Mouse (Mus musculus) heart, postnatal 14 days (tissue): ENCODE data around the gene Hhipl1. TPM values are rescaled to one million over a fixed set of nuclear protein-coding genes. Genes with fewer than 3 reads are reported as not detected.

Source experiments
- DNase-seq, 2 experiments: peaks; one replicate each; pipeline ENCODE4 v3.0.0; 2021 to 2022
- intact Hi-C: fragments of 180-260 bp; cut with DNase I; formaldehyde crosslinking; loops from one replicate; pipeline ENCODE4 v1.15.1; 2025
- total RNA-seq, 2 experiments: library from RNA; stranded (reverse); gene quantifications; 2 replicates each; pipeline ENCODE4 v1.2.3; 2021

Hhipl1 gene
- total RNA-seq, 2 experiments from 2014 or later = 1.7 TPM

- DNase-seq = no peak
- intact Hi-C loops = no loop called here
These were observed 4.0 kb downstream of the Hhipl1 start for GRCm38 (mm10) chr12:108310041-108310440.

DNA sequence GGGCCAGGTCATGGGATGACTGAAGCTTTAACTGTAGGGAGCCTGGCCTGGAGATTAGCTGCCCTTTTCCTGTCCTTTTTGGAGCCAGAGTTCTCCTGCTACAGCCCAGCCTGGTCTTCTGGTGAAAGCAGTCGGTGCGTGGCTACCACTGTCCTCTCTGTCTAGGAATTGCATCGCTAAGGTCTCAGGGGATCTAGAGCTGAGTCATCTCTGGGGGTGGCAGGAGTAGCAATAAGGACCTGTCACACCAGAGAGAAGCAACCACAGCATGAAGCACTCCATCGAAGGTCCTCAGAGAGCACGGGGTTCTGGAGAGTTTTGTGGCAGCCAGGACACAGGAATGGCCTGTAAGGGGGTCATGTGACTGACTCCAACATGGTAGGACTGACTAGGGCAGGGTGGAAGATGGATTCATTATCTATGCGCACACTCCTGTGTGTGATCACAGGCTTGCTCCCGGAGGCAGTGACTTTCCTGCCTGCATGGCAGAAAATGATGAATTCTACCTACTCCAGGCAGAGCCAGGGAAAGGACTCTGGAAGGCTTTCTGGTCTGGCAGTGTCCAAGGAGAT is 4.5 kb downstream of the Hhipl1 start:
- intact Hi-C loops = no loop called here
- no peak for DNase-seq

- intact Hi-C loops = no loop called here
- no peak for DNase-seq
These were observed 5.7 kb downstream of the Hhipl1 start for GRCm38 (mm10) chr12:108311741-108312290.

GRCm38 (mm10) chr12:108312432-108312851 is 6.4 kb downstream of the Hhipl1 start:
- intact Hi-C loops = no loop called here
- DNase-seq = no peak

GRCm38 (mm10) chr12:108313244-108313772 is 7.2 kb downstream of the Hhipl1 start:
- intact Hi-C loops = no loop called here
- no peak for DNase-seq

- intact Hi-C loops = no loop called here
- no peak for DNase-seq
These were observed 9.7 kb downstream of the Hhipl1 start for GRCm38 (mm10) chr12:108315818-108316217.

DNA sequence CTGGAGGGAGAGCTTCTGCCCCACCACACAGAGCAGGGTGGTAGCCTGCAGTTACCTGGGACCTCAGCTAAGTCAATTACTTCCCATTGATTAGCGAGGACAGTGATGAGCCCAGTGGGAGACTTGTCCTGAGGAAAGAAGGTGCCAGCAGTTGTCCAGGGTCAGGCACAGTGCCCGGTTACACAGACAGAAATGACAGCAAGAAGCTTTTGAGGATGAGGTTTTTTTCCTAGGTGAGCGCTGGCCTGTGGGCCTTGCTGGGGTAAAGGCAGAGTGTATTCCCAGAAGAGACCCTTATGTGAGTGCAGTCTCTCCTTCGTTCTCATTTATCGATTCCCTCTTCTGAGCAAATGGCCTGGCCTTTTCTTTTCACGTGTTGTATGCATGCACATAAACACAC is 10.6 kb downstream of the Hhipl1 start:
- intact Hi-C loops = no loop called here
- no peak for DNase-seq

- intact Hi-C loops = no loop called here
- no peak for DNase-seq
These were observed 11.2 kb downstream of the Hhipl1 start for GRCm38 (mm10) chr12:108317201-108317738.

GRCm38 (mm10) chr12:108317826-108318430 is 11.9 kb downstream of the Hhipl1 start:
- intact Hi-C loops = no loop called here
- no peak for DNase-seq

DNA sequence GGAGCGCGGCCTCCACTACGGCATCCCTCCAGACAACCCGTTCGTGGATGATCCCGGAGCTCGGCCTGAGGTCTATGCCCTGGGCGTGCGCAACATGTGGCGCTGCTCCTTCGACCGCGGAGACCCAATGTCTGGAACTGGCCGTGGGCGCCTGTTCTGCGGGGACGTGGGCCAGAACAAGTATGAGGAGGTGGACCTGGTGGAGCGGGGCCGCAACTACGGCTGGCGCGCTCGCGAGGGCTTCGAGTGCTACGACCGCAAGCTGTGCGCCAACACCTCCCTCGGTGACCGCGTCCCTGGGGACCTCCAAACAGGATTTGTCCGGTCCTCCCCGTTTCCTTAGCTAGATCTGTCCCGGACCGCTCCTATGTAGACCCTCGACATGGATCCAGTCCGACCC is 12.4 kb downstream of the Hhipl1 start:
- DNase-seq = no peak
- intact Hi-C loops = no loop called here

DNA sequence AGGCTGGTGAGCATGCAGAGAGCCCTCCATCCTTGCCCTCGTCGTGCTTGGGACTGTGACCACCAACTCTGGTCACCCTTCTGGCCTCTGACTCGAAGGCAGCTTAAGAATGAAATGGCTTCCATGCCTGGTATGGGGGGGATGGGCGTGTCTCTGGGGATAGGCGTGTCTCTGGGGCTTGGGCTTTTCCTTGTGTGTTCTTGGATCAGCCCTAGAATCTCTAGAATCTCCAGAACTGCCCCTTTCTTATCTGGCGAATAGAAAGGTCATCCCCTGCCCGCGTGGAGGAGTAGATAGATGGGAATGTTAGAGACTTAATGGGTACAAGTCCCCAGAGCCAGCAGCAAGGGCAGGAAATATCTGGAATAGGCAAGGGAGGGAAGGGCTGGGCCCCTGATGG is 14.0 kb downstream of the Hhipl1 start:
- intact Hi-C loops = no loop called here
- no peak for DNase-seq

DNA sequence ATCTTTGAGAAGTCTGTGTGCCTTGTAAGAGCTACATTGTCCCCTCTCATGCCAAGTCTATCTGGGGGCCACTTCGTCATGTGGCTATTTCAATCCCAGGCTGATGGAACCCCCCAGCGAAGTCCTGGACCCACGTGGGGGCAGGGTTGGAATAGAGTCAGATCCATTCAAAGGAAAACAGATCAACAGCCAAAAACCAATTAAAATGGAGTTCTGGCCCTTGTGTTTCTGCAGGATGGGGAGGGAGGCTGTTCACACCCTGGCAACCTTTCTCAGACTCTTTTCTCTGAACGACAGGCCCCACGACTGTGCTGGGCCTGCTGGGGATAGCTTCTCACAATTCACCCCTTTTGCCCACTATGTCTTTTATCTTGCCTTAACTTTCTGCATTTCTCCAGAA is 20.3 kb downstream of the Hhipl1 start:
- DNase-seq = no peak
- intact Hi-C loops = no loop called here

GRCm38 (mm10) chr12:108327889-108328491 is 21.9 kb downstream of the Hhipl1 start:
- intact Hi-C loops = no loop called here
- DNase-seq = peak; percentile 36 to 54

GRCm38 (mm10) chr12:108333056-108333455 is 27.0 kb downstream of the Hhipl1 start:
- intact Hi-C loops = loop anchor here (1.0 kb wide), 1 partner anchor 160 kb away; no protein-coding TSS in a partner anchor
- DNase-seq = peak; percentile 91 to 93

DNA sequence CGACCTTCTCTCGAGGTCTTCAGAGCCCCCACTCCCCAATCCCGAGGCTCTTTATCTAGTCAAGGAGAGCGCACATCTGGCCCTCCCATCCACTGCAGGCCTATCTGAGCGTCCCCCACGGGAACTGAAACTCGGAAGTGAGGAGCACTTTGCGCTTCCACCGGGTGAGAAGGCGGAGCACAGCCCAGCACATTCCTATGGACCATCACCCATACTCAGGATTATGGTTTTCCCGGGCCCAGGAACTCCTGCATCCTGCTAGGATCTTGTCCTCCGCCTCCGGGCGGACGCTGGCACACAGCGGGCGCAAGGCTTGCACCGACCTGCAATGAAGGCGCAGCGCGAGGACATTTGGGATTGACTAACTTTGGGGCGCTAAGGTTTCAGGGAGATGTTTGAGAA is 27.4 kb downstream of the Hhipl1 start:
- DNase-seq = peak in 1 of 2 experiments; percentile 36
- intact Hi-C loops = loop anchor here (1.0 kb wide), 1 partner anchor 160 kb away; no protein-coding TSS in a partner anchor

GRCm38 (mm10) chr12:108333895-108334445 is 27.9 kb downstream of the Hhipl1 start, which contains the start of gene Cyp46a1:
Gene Cyp46a1 (plus strand): TSS chr12:108334381.
- peak; percentile 99 to 100 for DNase-seq
- intact Hi-C loops = loop anchor here (1.0 kb wide), 1 partner anchor 159 kb away; no protein-coding TSS in a partner anchor

GRCm38 (mm10) chr12:108334529-108334928 is 28.5 kb downstream of the Hhipl1 start:
- DNase-seq = no peak
- intact Hi-C loops = no loop called here

GRCm38 (mm10) chr12:108338572-108339190 is 32.6 kb downstream of the Hhipl1 start:
- intact Hi-C loops = no loop called here
- DNase-seq = peak; percentile 23 to 50

DNA sequence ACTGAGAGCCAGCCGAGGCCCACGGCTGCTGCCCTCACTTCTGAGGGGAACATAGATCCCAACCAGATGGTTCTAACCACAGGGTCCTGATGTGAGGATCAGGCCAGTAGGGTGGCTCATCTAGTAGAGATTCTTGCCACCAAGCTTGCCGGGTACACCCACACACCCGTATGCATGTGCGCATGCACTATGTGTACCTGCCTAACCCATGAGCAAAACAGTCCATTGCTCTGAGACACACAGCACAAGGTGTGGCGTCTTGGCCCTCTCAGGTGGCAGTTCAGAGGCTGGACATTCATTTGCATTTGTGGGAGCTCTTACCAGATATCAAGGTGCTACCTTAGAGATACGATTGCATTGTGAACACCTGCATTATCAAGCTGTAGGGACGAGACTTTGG is 42.1 kb downstream of the Hhipl1 start:
- no peak for DNase-seq
- intact Hi-C loops = no loop called here

GRCm38 (mm10) chr12:108349026-108349425 is 43.0 kb downstream of the Hhipl1 start:
- intact Hi-C loops = no loop called here
- DNase-seq = peak; percentile 43 to 56
